Mouse (Mus musculus) T-helper 1 cell (primary cell): ENCODE results near the gene Tgm6.

Experiments used
- in situ Hi-C: fragments of 300-600 bp; cut with MboI, MseI; formaldehyde crosslinking; loops from one replicate; pipeline ENCODE4 v1.15.1; 2025; ENCODE audit warnings: high pct_unique_total_duplicates

Tgm6 gene

DNA sequence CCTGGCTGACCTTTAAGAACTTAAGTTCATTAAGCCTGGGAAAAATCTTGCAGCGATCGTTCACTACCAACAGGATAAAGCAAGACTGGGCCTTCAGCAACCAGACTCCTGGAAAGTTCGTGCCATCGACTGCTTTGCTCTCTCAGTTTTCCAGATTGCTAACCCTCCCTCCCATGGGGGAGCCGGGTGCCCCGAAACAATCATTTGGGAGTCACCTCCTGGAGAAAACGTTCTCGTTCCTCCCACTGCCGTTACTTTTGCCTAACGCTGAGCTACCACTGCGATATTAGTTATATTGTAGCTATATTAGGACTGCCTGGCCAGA is 66.1 kb downstream of the Tgm6 start:
- in situ Hi-C loops: loop anchor here (5.0 to 10.0 kb wide), 2 partner anchors 104 to 246 kb away; partner anchors contain the start of genes Idh3b, Pced1a and Vps16

DNA sequence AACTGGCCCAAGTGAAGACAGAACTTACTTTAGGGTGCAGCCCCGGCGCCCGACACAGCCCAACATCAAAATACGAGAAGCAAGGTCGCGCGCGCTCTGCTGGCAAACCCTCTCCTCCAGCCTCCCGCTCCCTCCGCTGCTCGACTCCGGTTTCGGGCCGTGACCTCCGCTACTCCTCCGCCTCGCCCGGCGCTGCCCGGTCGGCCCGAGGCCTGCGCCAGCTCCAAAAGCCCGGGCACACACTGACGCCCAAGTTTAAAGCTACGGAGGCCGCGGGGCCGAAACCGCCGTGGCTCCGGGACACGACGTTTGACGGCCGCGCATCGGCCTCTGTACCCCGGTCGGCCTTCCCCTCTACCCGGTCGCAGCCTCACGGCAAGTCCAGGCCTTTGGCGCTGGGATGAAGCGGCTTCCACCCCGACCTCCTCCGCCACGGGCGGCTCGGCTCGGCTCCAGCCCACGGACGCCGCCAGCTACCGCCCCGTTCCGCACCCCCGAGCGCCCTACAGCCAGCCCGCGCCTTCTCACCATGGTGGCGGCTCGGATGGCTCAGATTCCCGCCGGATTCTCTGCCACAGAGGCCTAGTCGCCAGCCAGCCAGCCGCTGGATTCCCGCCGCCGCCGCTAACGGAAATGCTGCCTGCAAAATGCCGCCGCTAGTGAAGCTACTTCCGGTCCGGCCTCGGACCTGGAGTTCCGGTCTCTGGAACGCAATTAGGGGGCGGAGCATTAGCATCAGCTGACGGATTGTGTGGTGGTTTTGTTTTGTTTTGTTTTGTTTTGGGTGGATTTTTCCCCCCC is 66.7 kb downstream of the Tgm6 start, which contains the start of gene Snrpb:
TSS of gene Snrpb (minus strand) at position 698 of the 801 bp plus-strand sequence.
- in situ Hi-C loops: loop anchor here (5.0 to 10.0 kb wide), 2 partner anchors 103 to 246 kb away; partner anchors contain the start of genes Idh3b, Pced1a and Vps16

DNA sequence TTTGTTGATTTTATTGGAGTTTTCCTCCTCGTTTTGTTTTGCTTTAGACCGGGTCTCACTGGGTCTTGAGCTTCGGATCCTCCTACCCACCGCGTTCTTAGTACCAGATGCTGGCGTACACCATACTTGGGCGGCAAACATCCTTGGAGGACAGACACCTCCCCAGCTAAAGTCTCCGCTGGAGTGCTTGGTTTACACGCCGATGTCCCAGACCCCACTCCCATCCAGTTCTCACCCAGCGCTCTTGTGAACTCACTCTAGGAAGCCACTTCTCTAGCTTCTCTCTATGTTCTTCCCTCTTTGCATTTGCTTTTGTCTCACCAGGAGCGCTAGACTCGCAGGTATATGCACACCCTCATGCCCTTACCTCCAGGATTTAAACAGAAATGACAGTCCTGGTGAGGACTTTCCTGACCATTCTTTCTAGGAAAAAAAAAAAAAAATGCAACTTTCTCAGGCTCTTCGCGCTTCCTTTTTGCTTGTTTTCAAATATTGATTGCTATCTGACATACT is 67.3 kb downstream of the Tgm6 start:
- in situ Hi-C loops: loop anchor here (5.0 to 10.0 kb wide), 2 partner anchors 103 to 245 kb away; partner anchors contain the start of genes Idh3b, Pced1a and Vps16

DNA sequence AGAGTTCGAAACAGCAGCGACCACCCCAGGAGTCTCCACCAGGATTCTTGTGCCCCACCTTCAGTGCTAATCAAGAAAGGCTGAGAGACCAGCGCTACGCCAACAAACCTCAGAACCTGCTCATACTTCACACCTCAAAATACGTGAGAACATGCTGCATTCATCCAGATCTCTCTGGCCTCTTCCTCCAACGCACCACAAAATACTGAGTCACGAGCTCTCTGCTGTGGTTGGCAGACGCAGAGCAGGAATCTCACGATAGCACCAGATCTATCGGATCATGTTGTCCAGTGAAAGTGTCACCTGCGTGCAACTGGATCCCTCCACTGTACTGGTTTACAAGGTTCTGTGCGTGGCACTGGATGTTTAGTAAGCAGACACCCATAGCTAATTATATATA is 76.2 kb downstream of the Tgm6 start:
- in situ Hi-C loops: no loop called here

DNA sequence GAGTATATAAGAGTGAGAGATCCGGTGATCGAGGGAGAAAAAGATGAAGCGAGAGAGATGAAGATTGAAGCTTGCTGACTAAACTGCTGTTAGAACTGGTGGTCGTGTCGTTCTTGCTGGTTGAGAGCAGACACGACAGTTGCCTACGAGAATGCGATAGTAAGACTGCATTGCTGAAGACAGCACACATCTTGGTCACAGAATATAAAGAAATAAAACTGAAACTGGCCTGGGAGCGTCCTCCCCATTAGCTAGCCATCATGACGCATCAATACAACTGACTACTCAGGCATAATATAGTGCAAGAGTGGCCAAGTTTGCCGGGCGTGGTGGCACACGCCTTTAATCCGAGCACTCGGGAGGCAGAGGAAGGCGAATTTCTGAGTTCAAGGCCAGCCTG is 82.7 kb downstream of the Tgm6 start, which contains the start of gene Tmc2:
TSS of gene Tmc2 (plus strand) at position 301 of the 400 bp plus-strand sequence.
- in situ Hi-C loops: no loop called here

DNA sequence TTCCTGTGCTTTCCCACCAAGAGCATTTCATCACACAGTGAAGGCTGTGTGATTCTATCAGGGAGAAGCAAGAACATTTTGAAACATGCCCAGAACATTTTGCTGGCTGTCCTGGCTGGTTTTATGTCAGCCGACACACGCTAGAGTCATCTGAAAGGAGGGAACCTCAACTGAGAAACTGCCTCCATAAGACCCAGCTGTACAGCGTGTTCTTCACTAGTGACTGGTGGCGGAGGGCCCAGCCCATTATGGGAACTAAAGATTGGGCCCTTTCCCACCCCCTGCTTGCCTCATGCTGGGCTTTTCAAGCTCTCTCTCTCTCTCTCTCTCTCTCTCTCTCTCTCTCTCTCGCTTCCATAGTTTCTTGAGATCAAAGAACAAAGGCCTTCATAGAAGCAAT is 88.7 kb downstream of the Tgm6 start:
- in situ Hi-C loops: no loop called here
